Mouse (Mus musculus): ENCODE results near the gene Trpm1.

DNA sequence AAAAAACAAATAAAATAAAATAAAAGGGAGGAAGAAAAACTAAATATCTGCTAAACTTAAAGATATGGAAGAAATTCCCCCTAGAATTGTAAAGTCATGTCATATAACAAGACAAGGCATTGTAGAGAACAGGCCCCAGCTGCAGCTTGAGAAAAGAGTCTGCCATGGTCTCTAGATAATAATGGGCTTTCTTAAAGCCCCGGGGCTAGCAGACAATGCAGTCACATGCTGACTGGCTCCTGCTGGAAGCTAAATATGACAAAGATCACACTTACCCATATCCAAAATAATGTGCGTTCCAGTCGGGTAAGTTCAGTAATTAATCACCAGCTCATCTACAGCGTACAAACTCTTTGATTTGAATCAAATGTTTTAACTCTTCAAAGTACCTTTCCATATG, 93.1 kb downstream of the Trpm1 start:
- no peak for TF ChIP-seq CTCF (IDR thresholded peaks at IDR 0.05; ENCODE audit: low read depth)
- no peak for TF ChIP-seq EP300 (IDR thresholded peaks at IDR 0.05; ENCODE audit: low read depth)
